Mouse (Mus musculus) Patski (cell line): ENCODE results near the gene Ankrd24. TPM values are rescaled to one million over a fixed set of nuclear protein-coding genes. Genes with fewer than 3 reads are reported as not detected.

Experiments
- ATAC-seq: fragments of 100-300 bp; one replicate; pipeline ENCODE4 v1.8.0; 2021
- CTCF ChIA-PET: fragments of 350-600 bp; sonication (Branson Sonifier 250); formaldehyde crosslinking; loops from one replicate; lab custom pipeline; 2022; ENCODE audit warnings: inconsistent platforms; lab: Charles Lee
- POLR2A ChIA-PET: fragments of 350-600 bp; sonication (Branson Sonifier 250); formaldehyde crosslinking; loops from one replicate; lab custom pipeline; 2022; ENCODE audit warnings: antibody characterized with exemption, inconsistent platforms; lab: Charles Lee
- DNase-seq: peaks from one replicate; pipeline ENCODE4 v3.0.0-alpha.2; 2011; ENCODE audit warnings: low read depth, low spot score
- H3K27me3 ChIP-seq: fragments of 371-371 bp; one replicate; pipeline ENCODE4 v1.5.1; 2021
- CTCF ChIP-seq: fragments of 100-300 bp; IDR thresholded peaks from one replicate; pipeline ENCODE4 v1.5.1; 2021
- in situ Hi-C: fragments of 300-500 bp; cut with MboI; formaldehyde crosslinking; loops from 3 replicates; pipeline ENCODE4 v1.11.1; 2018; ENCODE audit warnings: low pct_unique_long_range_greater_than_20kb, mixed read lengths
- polyA plus RNA-seq: library from polyadenylated mRNA; unstranded; gene quantifications from one replicate; pipeline ENCODE4 v1.2.3, GENCODE M21; 2021

The Ankrd24 gene
- polyA plus RNA-seq, 1 experiment from 2014 or later = 21.5 TPM

- ChIA-PET POLR2A (interaction anchor here (0.6 to 2.3 kb wide), 2 partner anchors 26 to 33 kb away, joined by 4 to 10 read pairs; no protein-coding TSS in a partner anchor), CTCF (interaction anchor here (1.5 kb wide), 1 partner anchor 26 kb away, joined by 3 read pairs; no protein-coding TSS in a partner anchor)
- in situ Hi-C loops = no loop called here
- no peaks in the 10 kb centered on the region for H3K27me3 ChIP-seq
- DNase-seq (no peak), ATAC-seq (no peak)
- TF ChIP-seq CTCF = no peak
Observed at GRCm38 (mm10) chr10:81597137-81597950, 31.0 kb upstream of the Ankrd24 start.

- ATAC-seq (no peak), DNase-seq (no peak)
- in situ Hi-C loops = no loop called here
- no peak for TF ChIP-seq CTCF
- ChIA-PET CTCF (interaction anchor here (0.6 to 1.5 kb wide), 2 partner anchors 11 to 27 kb away, joined by 3 to 4 read pairs; no protein-coding TSS in a partner anchor), POLR2A (interaction anchor here (2.3 kb wide), 1 partner anchor 27 kb away, joined by 10 read pairs; no protein-coding TSS in a partner anchor)
- no peaks in the 10 kb centered on the region for H3K27me3 ChIP-seq
Observed at GRCm38 (mm10) chr10:81598342-81598741, 30.0 kb upstream of the Ankrd24 start.

GRCm38 (mm10) chr10:81598871-81599270 is 29.5 kb upstream of the Ankrd24 start:
- CTCF ChIA-PET = interaction anchor here (0.6 to 1.5 kb wide), 2 partner anchors 11 to 27 kb away, joined by 3 to 4 read pairs; no protein-coding TSS in a partner anchor
- in situ Hi-C loops = no loop called here

GRCm38 (mm10) chr10:81599630-81600029 is 28.7 kb upstream of the Ankrd24 start:
- ChIA-PET CTCF (no interaction called here), POLR2A (no interaction called here)
- H3K27me3 ChIP-seq = no peaks in the 10 kb centered on the region
- in situ Hi-C loops = loop anchor here (5.0 to 10.0 kb wide), 3 partner anchors 45 to 565 kb away; partner anchors contain the start of gene Aes
- no peak for ATAC-seq
- no peak for DNase-seq
- TF ChIP-seq CTCF = no peak

More at GRCm38 (mm10) chr10:81598871-81599270, 29.5 kb upstream of the Ankrd24 start:
- DNase-seq (no peak), ATAC-seq (no peak)
- POLR2A ChIA-PET = no interaction called here
- TF ChIP-seq CTCF = no peak
- H3K27me3 ChIP-seq = no peaks in the 10 kb centered on the region

GRCm38 (mm10) chr10:81600096-81600495 is 28.2 kb upstream of the Ankrd24 start:
- no peak for DNase-seq
- POLR2A ChIA-PET = no interaction called here
- TF ChIP-seq CTCF = no peak
- CTCF ChIA-PET = no interaction called here
- H3K27me3 ChIP-seq = no peaks in the 10 kb centered on the region
- in situ Hi-C loops = loop anchor here (5.0 to 10.0 kb wide), 3 partner anchors 45 to 565 kb away; partner anchors contain the start of gene Aes
- ATAC-seq = no peak

- ChIA-PET POLR2A (interaction anchor here (1.0 kb wide), 1 partner anchor 38 kb away, joined by 3 read pairs; no protein-coding TSS in a partner anchor), CTCF (interaction anchor here (1.1 kb wide), 1 partner anchor 15 kb away, joined by 3 read pairs; no protein-coding TSS in a partner anchor)
- no peaks in the 10 kb centered on the region for H3K27me3 ChIP-seq
- in situ Hi-C loops = loop anchor here (5.0 to 10.0 kb wide), 3 partner anchors 46 to 564 kb away; partner anchors contain the start of gene Aes
- DNase-seq (no peak), ATAC-seq (no peak)
- TF ChIP-seq CTCF = no peak
Observed at GRCm38 (mm10) chr10:81600738-81601203, 27.6 kb upstream of the Ankrd24 start, which contains the start of gene Tle6. Gene Tle6, minus strand, starts transcription at chr10:81601073.

GRCm38 (mm10) chr10:81601396-81601905 is 26.9 kb upstream of the Ankrd24 start:
- ChIA-PET POLR2A (interaction anchor here (1.0 kb wide), 1 partner anchor 39 kb away, joined by 3 read pairs; no protein-coding TSS in a partner anchor), CTCF (interaction anchor here (1.1 kb wide), 1 partner anchor 16 kb away, joined by 3 read pairs; no protein-coding TSS in a partner anchor)
- no peak for TF ChIP-seq CTCF
- ATAC-seq = no peak
- no peaks in the 10 kb centered on the region for H3K27me3 ChIP-seq
- in situ Hi-C loops = loop anchor here (5.0 to 10.0 kb wide), 3 partner anchors 47 to 563 kb away; partner anchors contain the start of gene Aes
- no peak for DNase-seq

- H3K27me3 ChIP-seq = no peaks in the 10 kb centered on the region
- no peak for TF ChIP-seq CTCF
- ChIA-PET CTCF (interaction anchor here (0.8 to 2.9 kb wide), 9 partner anchors 17 to 546 kb away, joined by 3 to 19 read pairs (median 4); no protein-coding TSS in a partner anchor), POLR2A (interaction anchor here (0.5 to 0.6 kb wide), 3 partner anchors 31 to 41 kb away, joined by 3 to 8 read pairs (median 7); no protein-coding TSS in a partner anchor)
- ATAC-seq (no peak), DNase-seq (no peak)
- in situ Hi-C loops = loop anchor here (5.0 to 10.0 kb wide), 3 partner anchors 48 to 562 kb away; partner anchors contain the start of gene Aes
Observed at GRCm38 (mm10) chr10:81602741-81603151, 25.6 kb upstream of the Ankrd24 start.

- ATAC-seq (no peak), DNase-seq (no peak)
- POLR2A ChIA-PET = interaction anchor here (0.6 to 1.4 kb wide), 8 partner anchors 8 to 54 kb away, joined by 3 to 7 read pairs (median 3); partner anchors contain the start of gene Aes
- TF ChIP-seq CTCF = no peak
- in situ Hi-C loops = loop anchor here (5.0 to 10.0 kb wide), 3 partner anchors 49 to 561 kb away; partner anchors contain the start of gene Aes
- no peaks in the 10 kb centered on the region for H3K27me3 ChIP-seq
- CTCF ChIA-PET = interaction anchor here (0.6 to 3.7 kb wide), 9 partner anchors 19 to 85 kb away, joined by 3 to 19 read pairs (median 3); partner anchors contain the start of gene Tle2
Observed at GRCm38 (mm10) chr10:81604019-81604967, 24.0 kb upstream of the Ankrd24 start.
